Mouse (Mus musculus) megakaryocyte, embryonic 14.5 days (primary cell): Measurements from ENCODE around the gene Prdm15.

ENCODE experiments used
- FLI1 ChIP-seq: IDR thresholded peaks from 2 replicates; pipeline ENCODE4 v1.6.1; 2012; ENCODE audit warnings: low read length, inconsistent platforms, mixed read lengths
- GATA1 ChIP-seq: IDR thresholded peaks from 3 replicates; pipeline ENCODE4 v1.6.1; 2012; ENCODE audit warnings: mixed read lengths, low read length, inconsistent platforms, borderline replicate concordance

- TF ChIP-seq GATA1 = no peak
- no peak for TF ChIP-seq FLI1
Observed at GRCm38 (mm10) chr16:97851061-97851740, 449 bp downstream of the Prdm15 start.
